Mouse (Mus musculus) layer of hippocampus, adult 18-20 months (tissue): ENCODE results near the gene Psph. TPM values are rescaled to one million over a fixed set of nuclear protein-coding genes. Genes with fewer than 3 reads are reported as not detected.
A peak's percentile ranks its signal among the peaks of the same experiment; 100 is the strongest.
"Not testable (repeated sequence)": the region's sequence is repeated elsewhere in the genome, so short reads cannot be mapped to it uniquely, and the experiment has no call there.

Experiments
- DNase-seq, 2 experiments: peaks; one replicate each; pipeline ENCODE4 v3.0.0; 2022; ENCODE audit warnings: low spot score in 2 of 2
- long read RNA-seq: library from polyadenylated mRNA; stranded (forward); transcript quantifications from one replicate; pipeline ENCODE4 v2.0.0, GENCODE M21; 2021
- total RNA-seq, 2 experiments: library from RNA; stranded (reverse); gene quantifications; 2 replicates each; pipeline ENCODE4 v1.2.3; 2021

Psph gene
- total RNA-seq: 10 to 100 TPM; 27.7 to 29.7 TPM
- long read RNA-seq, transcript Psph-201 (8 exons, 1,733 nt): major isoform, 6 of 43 reads
- long read RNA-seq, partial matches to known transcripts: 29 of 43 reads
- long read RNA-seq, other reads (novel, unspliced or antisense): 8 of 43 reads

- DNase-seq: peak; percentile 96 to 99
Observed at GRCm38 (mm10) chr5:129786818-129787790, at the start of gene Psph. Psph (minus strand) TSS chr5:129787449.

GRCm38 (mm10) chr5:129790591-129790990 is 3.3 kb upstream of the Psph start:
- not testable (repeated sequence) for DNase-seq

DNA sequence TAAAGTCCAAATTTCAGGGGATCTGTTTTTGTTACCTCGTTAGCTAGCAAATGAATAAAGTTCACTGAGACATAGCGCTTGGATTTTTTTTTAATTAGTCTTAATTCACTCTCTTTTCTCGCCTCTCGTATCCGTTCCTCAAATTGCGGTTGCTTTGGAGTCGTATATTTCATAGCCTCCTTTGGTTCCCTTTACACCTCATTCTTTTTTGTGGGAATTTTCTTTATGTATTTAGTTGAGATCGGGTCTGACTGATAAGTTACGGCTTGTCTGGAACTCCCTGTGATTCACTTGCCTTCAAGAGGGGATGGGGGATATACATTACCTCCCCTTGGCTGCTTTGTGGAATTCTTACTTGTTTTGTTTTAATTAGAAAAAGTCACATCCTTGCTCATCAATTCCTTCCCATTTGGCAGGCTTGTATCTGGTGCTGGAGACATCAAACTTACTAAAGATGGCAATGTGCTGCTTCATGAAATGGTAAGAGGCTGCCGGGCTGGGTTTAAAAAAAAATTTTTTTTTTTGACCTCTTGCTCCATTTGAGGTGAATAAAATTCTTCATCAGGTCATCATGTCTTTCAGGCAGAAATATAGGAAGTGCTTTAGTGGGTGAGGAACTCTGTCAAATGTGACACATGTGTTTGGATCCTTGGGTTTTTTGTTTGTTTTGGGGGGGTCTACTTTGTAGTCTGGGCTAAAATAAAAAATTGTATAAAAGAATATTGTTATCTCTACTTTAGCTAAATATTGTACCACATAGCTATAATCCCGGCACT is 757 bp upstream of the Psph start:
- no peak for DNase-seq

- no peak for DNase-seq
Observed at GRCm38 (mm10) chr5:129786161-129786560, 1.1 kb downstream of the Psph start.

DNA sequence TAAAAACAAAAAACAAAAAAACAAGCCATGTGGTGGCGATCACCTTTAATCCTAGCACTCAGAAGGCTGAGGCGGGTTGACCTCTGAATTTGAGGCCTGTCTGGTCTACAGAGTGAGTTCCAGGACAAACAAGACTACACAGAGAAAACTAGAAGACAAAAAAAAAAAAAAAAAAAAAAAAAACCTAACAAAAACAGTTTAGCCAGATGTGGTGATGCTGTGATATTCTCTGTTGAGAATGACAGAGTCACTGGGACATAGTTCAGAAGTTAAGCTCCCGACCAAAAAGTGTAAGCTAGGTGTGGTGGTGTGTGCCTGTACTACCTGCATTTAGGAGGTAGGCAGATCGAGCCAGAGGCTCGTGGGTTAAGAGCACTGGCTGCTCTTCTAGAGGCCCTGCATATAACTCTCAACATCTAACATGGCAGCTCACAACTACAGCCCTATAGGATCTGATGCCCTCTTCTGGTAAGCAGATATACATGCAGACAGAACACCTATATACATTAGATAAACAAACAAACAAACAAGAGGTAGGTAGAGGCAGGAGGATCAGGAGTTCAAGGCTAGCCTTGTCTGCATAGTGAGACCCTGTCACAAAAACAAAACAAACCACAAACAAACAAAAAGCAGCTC is 1.9 kb downstream of the Psph start:
- DNase-seq: no peak

DNA sequence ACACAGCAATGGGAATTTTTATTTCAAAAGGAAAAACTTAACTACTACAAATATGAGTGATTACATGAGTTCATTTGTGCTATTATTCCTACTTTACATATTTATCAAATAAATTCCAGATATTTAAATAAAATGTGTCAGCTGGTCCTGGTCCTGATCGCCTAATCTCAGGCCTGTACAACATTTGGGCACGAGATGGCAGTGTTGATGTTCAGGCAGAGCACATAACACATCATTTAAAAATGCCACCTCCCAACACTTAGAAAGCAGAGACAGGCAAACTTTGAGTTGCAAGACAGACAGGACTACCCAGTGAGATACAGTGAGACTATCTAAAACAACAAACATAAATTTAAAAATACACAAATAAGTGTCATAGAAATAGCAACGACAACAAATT is 5.0 kb downstream of the Psph start:
- peak in 1 of 2 experiments; percentile 38 for DNase-seq

GRCm38 (mm10) chr5:129780131-129780530 is 7.1 kb downstream of the Psph start:
- DNase-seq: no peak

DNA sequence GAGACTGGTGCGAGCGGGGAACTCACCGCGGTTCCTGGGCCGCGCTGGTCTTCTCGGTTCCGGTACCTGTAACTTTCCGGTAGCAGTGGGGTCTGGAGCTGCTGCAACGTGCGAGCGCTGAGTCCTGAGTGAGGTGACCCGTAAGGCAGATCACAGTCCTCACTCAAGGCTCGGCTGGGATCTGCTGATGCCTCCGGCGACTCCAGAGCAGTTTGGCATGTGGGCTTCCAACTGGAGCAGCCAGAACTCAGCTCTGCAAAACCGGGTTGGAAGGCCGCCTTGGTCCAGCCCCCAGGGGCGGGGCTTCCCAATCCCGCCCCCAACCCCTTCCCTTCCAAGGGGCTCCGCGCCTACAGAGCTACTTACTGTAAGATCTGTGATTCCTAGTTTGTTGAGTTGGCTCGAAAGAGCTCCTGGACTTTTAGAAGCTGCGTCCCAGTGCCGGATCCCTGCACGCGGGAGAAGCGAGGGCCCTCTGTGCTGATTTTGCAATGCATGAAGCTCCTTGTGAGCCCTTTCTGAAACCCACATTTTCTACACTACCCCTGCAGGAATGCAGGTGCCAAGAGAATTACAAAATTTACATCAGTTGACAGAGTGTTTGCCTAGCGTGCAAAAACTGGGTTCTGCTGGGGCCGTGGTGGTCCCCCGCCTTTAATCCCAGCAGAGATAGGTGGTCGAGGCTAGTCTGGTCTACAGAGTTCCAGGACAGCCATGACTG is 8.1 kb downstream of the Psph start:
- DNase-seq: peak; percentile 72 to 87

DNA sequence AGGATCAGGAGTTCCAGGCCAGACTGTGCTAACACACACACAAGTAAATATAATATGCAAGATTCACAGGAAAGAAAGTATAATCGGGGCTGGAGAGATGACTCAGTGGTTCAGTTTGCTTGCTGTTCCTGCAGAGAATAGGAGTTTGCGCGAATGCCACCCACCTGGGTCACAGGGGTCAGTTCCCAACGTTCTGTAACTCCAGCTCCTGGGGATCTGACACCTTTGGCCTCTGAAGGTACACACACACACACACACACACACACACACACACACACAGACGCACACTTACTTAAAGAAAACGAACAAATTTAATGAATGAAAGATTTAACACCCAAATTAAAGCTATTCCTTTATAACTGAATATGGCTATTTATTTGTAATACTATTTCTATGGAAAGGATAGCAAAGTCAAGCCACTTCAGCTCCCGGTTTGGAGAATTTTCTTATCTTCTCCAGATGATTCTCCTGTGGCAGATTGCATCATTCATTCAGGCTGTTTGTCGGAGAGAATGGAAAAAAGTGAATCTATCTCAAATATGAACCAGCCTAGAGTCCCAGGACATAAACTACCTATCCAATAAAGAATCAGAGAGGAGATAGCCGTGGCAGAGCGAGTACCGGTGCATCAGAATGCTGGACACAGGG is 8.8 kb downstream of the Psph start:
- DNase-seq: no peak

DNA sequence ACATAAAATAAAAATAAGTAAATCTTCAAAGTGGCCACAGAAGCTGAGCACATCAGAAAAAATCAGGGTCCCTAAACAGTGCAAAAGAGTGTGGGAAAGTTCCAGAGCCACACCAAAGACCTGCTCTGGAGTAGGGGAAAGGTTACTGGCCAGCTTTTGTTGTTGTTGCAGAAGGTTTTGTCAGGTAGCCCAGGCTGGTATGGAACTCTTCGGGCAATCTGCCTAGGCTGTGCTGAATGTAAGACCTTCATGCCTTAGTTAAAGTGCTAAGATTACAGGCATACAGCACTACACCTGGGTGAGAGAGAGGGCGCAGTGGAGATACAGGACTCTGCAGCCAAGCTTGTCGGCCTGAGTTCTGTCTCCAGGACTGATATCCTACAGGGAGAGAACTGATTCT is 12.6 kb downstream of the Psph start:
- no peak for DNase-seq

DNA sequence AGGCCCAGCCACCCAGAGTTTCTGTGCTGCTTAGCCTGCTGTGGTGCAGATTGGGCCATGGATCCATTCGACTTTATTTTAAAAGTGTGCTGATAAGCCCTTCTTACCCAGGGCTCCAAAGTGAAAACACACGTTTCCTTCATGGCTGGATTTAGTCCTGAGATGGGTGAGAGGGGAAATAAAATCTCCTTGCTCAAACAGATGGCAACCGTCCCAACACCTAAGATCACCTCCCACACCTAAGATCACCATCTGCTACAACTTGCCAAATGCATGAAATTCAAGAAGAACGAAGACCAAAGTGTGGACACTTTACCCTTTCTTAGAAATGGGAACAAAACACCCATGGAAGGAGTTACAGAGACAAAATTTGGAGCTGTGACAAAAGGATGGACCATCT is 13.9 kb downstream of the Psph start:
- DNase-seq: not testable (repeated sequence)

GRCm38 (mm10) chr5:129772433-129772832 is 14.8 kb downstream of the Psph start:
- no peak for DNase-seq

DNA sequence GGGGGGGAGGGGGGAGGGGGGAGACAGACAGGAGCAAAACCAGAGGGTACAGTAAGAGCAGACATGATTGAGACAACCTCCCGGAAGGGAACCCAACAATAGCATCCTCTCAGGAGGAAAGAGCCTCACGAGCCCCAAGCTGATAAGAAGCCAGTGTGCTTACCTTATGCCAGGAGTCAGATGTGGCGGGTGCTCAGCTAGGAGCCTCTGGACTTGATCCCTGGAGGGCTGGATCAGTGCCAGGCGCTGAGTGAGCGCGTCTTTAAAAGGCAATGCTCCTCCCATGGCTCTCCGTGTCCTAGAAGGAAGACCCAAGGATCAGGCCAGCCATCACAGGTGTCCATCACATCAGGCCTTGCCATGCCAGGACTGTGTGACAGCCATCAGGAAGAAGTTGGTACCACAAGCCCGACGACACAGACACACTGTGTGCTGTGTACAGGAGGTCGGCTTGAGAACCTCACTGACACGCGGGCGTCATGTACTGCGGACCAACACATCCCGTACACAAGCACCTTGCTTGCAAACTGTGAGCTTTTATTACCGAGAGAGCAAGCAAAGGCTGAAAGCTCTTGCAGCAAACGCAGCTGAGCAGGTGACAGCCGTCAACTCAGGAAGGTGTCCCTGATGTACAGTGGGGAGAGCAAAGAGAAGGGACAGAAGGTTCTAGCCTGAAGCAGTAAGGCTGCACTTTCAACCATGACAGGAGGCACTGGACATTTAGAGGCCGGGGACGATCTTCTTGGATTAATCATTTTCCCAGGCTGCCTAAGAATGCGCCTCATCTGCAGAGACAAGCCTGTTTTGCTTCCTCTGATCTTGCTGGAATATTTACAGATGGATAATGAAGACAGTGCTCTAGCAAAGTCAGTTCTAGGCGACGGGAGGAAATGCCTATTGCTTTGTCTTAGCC is 16.6 kb downstream of the Psph start:
- no peak for DNase-seq

DNA sequence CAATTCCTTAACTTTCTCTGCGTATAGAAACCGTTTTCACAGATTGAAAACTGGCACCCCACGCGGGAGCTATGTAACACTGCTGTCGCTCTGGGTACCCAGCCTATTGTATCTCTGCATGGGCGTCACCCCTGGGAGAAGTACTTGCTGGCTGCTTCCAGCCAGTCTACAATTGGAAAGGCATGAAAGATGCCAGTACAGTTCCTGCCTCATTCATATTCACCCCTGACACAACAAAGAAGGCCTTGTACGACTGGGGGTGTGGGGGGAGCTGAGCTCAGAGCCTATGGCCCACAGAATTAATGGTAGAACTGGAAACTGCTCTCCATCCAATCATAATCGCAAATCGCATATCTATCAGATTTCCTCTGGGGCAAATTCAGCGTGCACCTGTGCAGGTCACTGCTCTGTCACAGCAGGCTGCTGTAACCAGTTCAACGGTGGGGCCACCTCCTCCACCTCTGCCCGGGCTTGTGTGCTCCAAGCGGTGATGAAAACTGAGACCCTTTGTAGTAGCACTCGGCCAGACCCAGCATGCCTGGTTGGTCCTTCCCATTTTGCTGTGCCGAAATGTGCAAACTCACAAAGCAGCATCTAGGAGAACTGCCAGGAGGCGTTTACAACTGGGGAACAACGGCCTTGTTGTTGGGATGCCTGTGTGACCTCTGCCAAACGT is 25.2 kb downstream of the Psph start:
- peak; percentile 43 to 74 for DNase-seq

- no peak for DNase-seq
Observed at GRCm38 (mm10) chr5:129759929-129760480, 27.2 kb downstream of the Psph start.

GRCm38 (mm10) chr5:129756886-129757285 is 30.4 kb downstream of the Psph start:
- DNase-seq: no peak

GRCm38 (mm10) chr5:129744050-129744449 is 43.2 kb downstream of the Psph start:
- no peak for DNase-seq

- DNase-seq: no peak
Observed at GRCm38 (mm10) chr5:129742903-129743488, 44.3 kb downstream of the Psph start.
